Mouse (Mus musculus) gastrocnemius, adult 2 months (tissue): ENCODE measurements around the gene Odf3. TPM values are rescaled to one million over a fixed set of nuclear protein-coding genes. Genes with fewer than 3 reads are reported as not detected.

Experiments
- DNase-seq: peaks from one replicate; pipeline ENCODE4 v3.0.0; 2022
- H3K27ac ChIP-seq: fragments of 200-600 bp; 2 replicates; pipeline ENCODE4 v1.8.1; 2022; ENCODE audit warnings: mild to moderate bottlenecking
- H3K4me3 ChIP-seq: fragments of 200-600 bp; 2 replicates; pipeline ENCODE4 v1.8.1; 2022; ENCODE audit warnings: mild to moderate bottlenecking, moderate library complexity
- CTCF ChIP-seq: fragments of 200-600 bp; IDR thresholded peaks from 2 replicates; pipeline ENCODE4 v1.8.1; 2022; ENCODE audit warnings: antibody characterized with exemption, mild to moderate bottlenecking, moderate library complexity
- intact Hi-C: fragments of 180-260 bp; cut with DNase I; formaldehyde crosslinking; loops from one replicate; pipeline ENCODE4 v1.15.1; 2025
- total RNA-seq, 2 experiments: library from RNA; stranded (reverse); gene quantifications; 2 replicates each; pipeline ENCODE4 v1.2.3; 2021

Gene Odf3
- total RNA-seq, 2 experiments from 2014 or later: not detected

GRCm38 (mm10) chr7:140900220-140900619, 52.6 kb downstream of the Odf3 start, which contains the start of gene Cox8b:
Gene Cox8b (minus strand): TSS chr7:140900446.
- peak within 1 kb of the TSS; percentile 75 for H3K4me3 ChIP-seq
- no peak for TF ChIP-seq CTCF
- intact Hi-C loops: loop anchor here (5.0 kb wide), 1 partner anchor 272 kb away; the partner anchor contains the start of gene Rnh1
- H3K27ac ChIP-seq: peak within 1 kb of the TSS; percentile 97
- DNase-seq: peak; percentile 87

Other genes with a start within 250 kb of the Odf3 start
- gene Olfr46, start 246.5 kb upstream of the Odf3 start, total RNA-seq: not detected
- not detected for gene Olfr61, start 218.8 kb upstream of the Odf3 start, total RNA-seq
- gene Olfr53, start 201.4 kb upstream of the Odf3 start, total RNA-seq: not detected
- not detected for gene Olfr539, start 187.9 kb upstream of the Odf3 start, total RNA-seq
- not detected for gene Olfr45, start 165.9 kb upstream of the Odf3 start, total RNA-seq
- not detected for gene Olfr541, start 150.5 kb upstream of the Odf3 start, total RNA-seq
- gene Cyp2e1, start 84.1 kb upstream of the Odf3 start, total RNA-seq: 1 to 10 TPM; 2.6 to 8.8 TPM
- gene Syce1, start 60.0 kb upstream of the Odf3 start, total RNA-seq: not detected
- not detected for gene Zfp941, start 25.6 kb upstream of the Odf3 start, total RNA-seq
- not detected for gene Urah, start 12.8 kb upstream of the Odf3 start, total RNA-seq
- not detected for gene Scgb1c1, start 2.3 kb upstream of the Odf3 start, total RNA-seq
- gene Gm45785, start 8.5 kb downstream of the Odf3 start, total RNA-seq: not detected
- 10 to 100 TPM; 12.7 TPM for gene Ric8a, start 9.2 kb downstream of the Odf3 start, total RNA-seq
- 1 to 10 TPM; 6.0 to 6.9 TPM for gene Bet1l, start 9.8 kb downstream of the Odf3 start, total RNA-seq
- gene Psmd13, start 34.2 kb downstream of the Odf3 start, total RNA-seq: 10 to 100 TPM; 84.5 to 89.3 TPM
- 10 to 100 TPM; 20.4 to 27.3 TPM for gene Sirt3, start 34.5 kb downstream of the Odf3 start, total RNA-seq
- 1,000 to 10,000 TPM; 2,055 to 2,295 TPM for gene Cox8b, start 52.6 kb downstream of the Odf3 start, total RNA-seq
- gene Nlrp6, start 73.1 kb downstream of the Odf3 start, total RNA-seq: not detected
- 1 to 10 TPM; 3.8 to 5.6 TPM for gene Pgghg, start 93.6 kb downstream of the Odf3 start, total RNA-seq
- gene Ifitm5, start 102.5 kb downstream of the Odf3 start, total RNA-seq: under 1 TPM in 1 of 2 experiments, not detected in 1; 0.33 TPM
- gene Gm45717, start 108.1 kb downstream of the Odf3 start, total RNA-seq: not detected
- gene Ifitm2, start 108.2 kb downstream of the Odf3 start, total RNA-seq: 10 to 100 TPM; 42.2 to 82.6 TPM
- gene Ifitm1, start 119.4 kb downstream of the Odf3 start, total RNA-seq: 1 to 10 TPM in 1 of 2 experiments, under 1 TPM in 1; 0.69 to 1.4 TPM
- gene Ifitm3, start 163.0 kb downstream of the Odf3 start, total RNA-seq: 10 to 100 TPM; 30.8 to 49.0 TPM
- gene Ifitm6, start 170.1 kb downstream of the Odf3 start, total RNA-seq: not detected
- not detected for gene Gm17387, start 181.3 kb downstream of the Odf3 start, total RNA-seq
- gene B4galnt4, start 213.3 kb downstream of the Odf3 start, total RNA-seq: under 1 TPM; 0.17 to 0.18 TPM
- gene Pkp3, start 230.4 kb downstream of the Odf3 start, total RNA-seq: not detected